Mouse (Mus musculus) monocyte, adult 5-6 weeks (primary cell): ENCODE measurements around the gene Xrra1. TPM values are rescaled to one million over a fixed set of nuclear protein-coding genes. Genes with fewer than 3 reads are reported as not detected.

Source experiments
- ATAC-seq: fragments of 153-309, 156-312 bp; replicated peaks from 2 replicates; pipeline ENCODE4 v1.8.0; 2017; ENCODE audit warnings: mild to moderate bottlenecking; ENCODE audit not compliant: low TSS enrichment, insufficient number of reproducible peaks, severe bottlenecking, poor library complexity, low FRiP score
- total RNA-seq: library from RNA; stranded (forward); fragments of 200-1000, 200-491, 200-594 nt; gene quantifications from 3 replicates; pipeline ENCODE4 v1.2.3, GENCODE M21; 2017

The Xrra1 gene
- total RNA-seq, 1 experiment from 2014 or later, result 0.86 TPM

DNA sequence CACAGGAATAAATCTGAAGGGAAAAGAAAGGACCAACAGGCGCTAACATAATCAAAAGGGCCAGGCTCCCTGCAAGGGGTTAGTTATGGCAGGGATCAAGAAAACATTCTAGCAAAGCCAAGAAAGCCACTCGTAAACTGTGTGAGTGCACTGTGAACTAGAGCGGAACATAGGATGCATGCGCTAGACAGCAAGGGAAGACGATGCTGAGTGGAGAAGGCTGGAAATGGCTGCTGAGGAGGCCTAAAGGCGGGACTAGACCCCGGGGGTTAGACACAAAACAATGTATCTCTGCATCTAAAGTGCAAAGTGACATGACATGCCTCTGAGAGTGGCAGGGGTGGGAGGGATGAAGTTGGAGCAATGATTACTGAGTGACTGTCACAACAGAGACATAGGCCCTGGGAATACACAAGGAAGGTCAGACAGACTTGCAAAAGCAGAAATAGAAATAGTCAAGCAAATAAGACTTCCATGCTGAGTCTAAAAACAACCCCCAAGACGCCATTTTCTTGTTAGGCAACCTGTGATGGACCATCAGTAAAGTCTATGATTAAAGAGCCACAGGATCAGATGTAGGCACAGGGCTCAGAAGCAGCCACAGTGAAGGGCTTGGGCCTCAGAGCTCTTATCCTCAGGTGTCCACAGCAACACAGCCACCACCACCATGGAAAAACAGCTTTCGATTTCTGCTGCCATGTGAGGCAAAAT, 107.2 kb downstream of the Xrra1 start:
- no peak for ATAC-seq

Other genes starting within 250 kb of the Xrra1 start
- gene Tpbgl, start 232.0 kb upstream of the Xrra1 start, total RNA-seq, result 0.68 TPM in 1 of 3 replicates, not detected in the others
- gene Slco2b1, start 147.8 kb upstream of the Xrra1 start, total RNA-seq, result 0.48 to 2.1 TPM in 2 of 3 replicates, not detected in the other
- not detected in 3 replicates for gene Olfr520, start 128.8 kb upstream of the Xrra1 start, total RNA-seq
- gene Olfr521, start 95.6 kb upstream of the Xrra1 start, total RNA-seq, result not detected in 3 replicates
- gene Neu3, start 30.7 kb upstream of the Xrra1 start, total RNA-seq, result 0.75 to 1.2 TPM in 2 of 3 replicates, not detected in the other
- 121 to 148 TPM (median 139 TPM) in 3 replicates for gene Spcs2, start 4.3 kb downstream of the Xrra1 start, total RNA-seq
- 19.5 to 62.6 TPM (median 41.4 TPM) in 3 replicates for gene Rnf169, start 121.3 kb downstream of the Xrra1 start, total RNA-seq
- not detected in 3 replicates for gene Chrdl2, start 147.1 kb downstream of the Xrra1 start, total RNA-seq